Mouse (Mus musculus) cerebellum, adult 2 months (tissue): ENCODE measurements around the gene Ccdc28b. TPM values are rescaled to one million over a fixed set of nuclear protein-coding genes. Genes with fewer than 3 reads are reported as not detected.
A peak's percentile ranks its signal among the peaks of the same experiment; 100 is the strongest.

ENCODE experiments used
- DNase-seq, 2 experiments: peaks; one replicate each; pipeline ENCODE4 v3.0.0; 2021
- H3K27ac ChIP-seq: fragments of 200-500 bp; 2 replicates; pipeline ENCODE4 v1.5.1; 2012; ENCODE audit warnings: low read length, control low read depth, inconsistent platforms; ENCODE audit not compliant: insufficient read depth
- H3K27me3 ChIP-seq: fragments of 200-500 bp; 2 replicates; pipeline ENCODE4 v1.6.1; 2012; ENCODE audit warnings: inconsistent platforms, mild to moderate bottlenecking, low read length, moderate library complexity; ENCODE audit not compliant: control insufficient read depth, insufficient read depth
- H3K4me1 ChIP-seq: fragments of 200-500 bp; 2 replicates; pipeline ENCODE4 v1.6.1; 2011; ENCODE audit warnings: low read length; ENCODE audit not compliant: control insufficient read depth, insufficient read depth
- H3K4me3 ChIP-seq: fragments of 200-500 bp; replicated peaks from 2 replicates; pipeline ENCODE3; 2011; ENCODE audit warnings: mild to moderate bottlenecking, low read depth, low read length, control low read depth; ENCODE audit not compliant: insufficient read depth
- CTCF ChIP-seq: fragments of 200-500 bp; IDR thresholded peaks from 2 replicates; pipeline ENCODE4 v1.5.1; 2011; ENCODE audit warnings: low read depth, mild to moderate bottlenecking, control low read depth, low read length, moderate library complexity, borderline replicate concordance; ENCODE audit not compliant: insufficient read depth
- POLR2A ChIP-seq: fragments of 200-500 bp; IDR thresholded peaks from 2 replicates; pipeline ENCODE4 v1.6.1; 2011; ENCODE audit warnings: low read length, control low read depth, borderline replicate concordance; ENCODE audit not compliant: insufficient read depth
- WGBS: fragments of 180-500 bp; shearing (Covaris S2); methylation state at CpG from one replicate; pipeline ENCODE4 v1.1.7; 2018; 5-methylcytosine and 5-hydroxymethylcytosine counted together
- polyA plus RNA-seq: library from polyadenylated mRNA; depleted of rRNA; stranded (reverse); fragments of >200 nt; gene quantifications from 2 replicates; pipeline ENCODE4 v1.2.3, GENCODE M21; 2012

Ccdc28b gene
- polyA plus RNA-seq, 1 experiment, result 184 TPM

DNA sequence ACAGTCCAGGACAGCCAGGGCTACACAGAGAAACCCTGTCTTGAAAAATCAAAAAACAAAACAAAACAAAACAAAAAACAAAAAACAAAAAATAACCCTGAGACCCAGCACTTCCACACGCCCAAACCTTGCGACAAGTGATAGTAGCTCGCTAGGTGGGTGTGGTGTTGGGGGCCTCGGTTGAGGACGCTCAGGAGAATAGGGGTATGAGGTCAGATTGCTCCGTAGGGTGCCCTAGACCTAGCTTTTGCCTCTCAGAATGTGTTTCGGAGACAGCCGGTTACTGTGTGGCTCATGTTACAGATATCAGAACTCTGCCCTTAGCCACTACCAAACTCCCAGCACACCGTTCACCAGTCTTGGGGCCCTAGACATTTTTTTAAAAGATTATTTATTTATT is 38.0 kb downstream of the Ccdc28b start:
- no peaks in the 10 kb centered on the region for H3K4me1 ChIP-seq
- H3K27me3 ChIP-seq, result no peaks in the 10 kb centered on the region
- no peak overlapping the region for H3K27ac ChIP-seq
- WGBS, result 89% methylated on average over 9 of the region's 9 CpGs
- H3K4me3 ChIP-seq, result no peak overlapping the region
- DNase-seq, result no peak
- TF ChIP-seq POLR2A (no peak), CTCF (no peak)

- Histone ChIP-seq H3K27ac (no peak overlapping the region), H3K4me1 (no peaks in the 10 kb centered on the region), H3K4me3 (peak overlapping the region; percentile 57), H3K27me3 (no peaks in the 10 kb centered on the region)
- no peak for TF ChIP-seq POLR2A
- peak; percentile 63 for TF ChIP-seq CTCF
- DNase-seq, result peak; percentile 69 to 80
- WGBS, result 3% methylated on average over 36 of the region's 36 CpGs
These were observed 38.7 kb downstream of the Ccdc28b start for GRCm38 (mm10) chr4:129584884-129585608.

DNA sequence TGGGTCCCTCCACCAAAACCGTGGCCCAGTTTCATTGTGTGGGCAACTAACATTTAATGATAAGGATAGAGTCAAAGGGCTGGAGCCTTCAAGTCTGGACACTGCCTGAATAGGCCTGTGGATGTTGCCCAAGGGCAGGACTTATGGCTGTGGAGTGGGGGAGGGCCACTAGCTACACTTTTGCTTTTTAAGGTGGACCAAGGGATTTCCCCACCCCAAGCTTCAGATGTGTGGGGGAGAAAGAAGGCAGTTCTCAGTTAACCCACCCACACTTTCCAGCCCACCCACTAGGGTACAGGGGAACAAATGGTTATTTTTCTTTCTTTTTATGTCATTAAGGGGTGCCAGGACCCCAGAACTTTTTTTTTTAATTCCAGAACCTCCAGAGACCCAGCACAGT is 39.4 kb downstream of the Ccdc28b start:
- Histone ChIP-seq H3K4me1 (no peaks in the 10 kb centered on the region), H3K27me3 (no peaks in the 10 kb centered on the region), H3K4me3 (no peak overlapping the region), H3K27ac (no peak overlapping the region)
- no peak for TF ChIP-seq CTCF
- no peak for TF ChIP-seq POLR2A
- 75% methylated on average over 1 of the region's 1 CpGs for WGBS
- no peak for DNase-seq

GRCm38 (mm10) chr4:129582251-129582650 is 41.5 kb downstream of the Ccdc28b start:
- WGBS, result 72% methylated on average over 1 of the region's 1 CpGs
- no peak for DNase-seq
- H3K4me3 ChIP-seq, result no peak overlapping the region
- no peaks in the 10 kb centered on the region for H3K27me3 ChIP-seq
- H3K27ac ChIP-seq, result no peak overlapping the region
- no peaks in the 10 kb centered on the region; the same call in 1 of the 2 replicates for H3K4me1 ChIP-seq
- TF ChIP-seq CTCF (no peak), POLR2A (no peak)

- no peak overlapping the region for H3K27ac ChIP-seq
- H3K4me3 ChIP-seq, result no peak overlapping the region
- DNase-seq, result peak; percentile 40 to 59
- TF ChIP-seq POLR2A (no peak), CTCF (no peak)
- no peaks in the 10 kb centered on the region; the same call in 1 of the 2 replicates for H3K4me1 ChIP-seq
- H3K27me3 ChIP-seq, result no peaks in the 10 kb centered on the region
- WGBS, result 10% methylated on average over 7 of the region's 7 CpGs
These were observed 43.4 kb downstream of the Ccdc28b start for GRCm38 (mm10) chr4:129580347-129580746.

DNA sequence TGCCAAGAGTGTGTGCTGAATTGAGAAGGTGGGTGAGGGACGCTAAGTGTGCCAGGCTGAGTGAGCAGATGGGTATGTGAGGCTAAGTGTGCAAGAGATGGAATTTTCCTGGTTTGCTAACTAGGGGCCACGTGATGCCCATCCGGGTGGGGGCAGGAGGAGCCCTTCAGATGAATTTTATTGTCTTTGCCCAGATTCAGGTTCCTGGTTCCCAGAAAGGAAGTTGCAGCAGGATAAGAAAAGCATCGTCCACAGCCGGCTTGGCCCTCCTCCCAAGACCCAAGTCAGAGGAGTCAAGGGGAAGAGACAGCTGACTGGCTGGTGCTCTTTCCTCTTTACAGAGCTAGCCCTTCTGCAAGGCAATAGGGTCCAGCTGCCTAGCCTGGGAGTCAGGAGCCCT is 45.3 kb downstream of the Ccdc28b start, which contains the start of gene Fam167b:
Gene Fam167b (minus strand): TSS at position 84 of the 400 bp plus-strand sequence.
- TF ChIP-seq POLR2A (no peak), CTCF (no peak)
- no peak within 1 kb of the TSS for H3K4me3 ChIP-seq
- H3K27ac ChIP-seq, result no peak within 1 kb of the TSS
- DNase-seq, result no peak
- no peaks in the 10 kb centered on the region; the same call in 1 of the 2 replicates for H3K4me1 ChIP-seq
- H3K27me3 ChIP-seq, result no peaks in the 10 kb centered on the region
- WGBS, result 74% methylated on average over 5 of the region's 5 CpGs

- TF ChIP-seq POLR2A, result no peak
- Histone ChIP-seq H3K4me1 (no peaks in the 10 kb centered on the region; the same call in 1 of the 2 replicates), H3K27ac (no peak overlapping the region), H3K4me3 (no peak overlapping the region), H3K27me3 (no peaks in the 10 kb centered on the region)
- DNase-seq, result no peak
- 71% methylated on average over 7 of the region's 7 CpGs for WGBS
These were observed 46.1 kb downstream of the Ccdc28b start for GRCm38 (mm10) chr4:129577688-129578087.

GRCm38 (mm10) chr4:129576863-129577491 is 46.8 kb downstream of the Ccdc28b start:
- TF ChIP-seq CTCF (peak; percentile 14; the same call in 1 of the 2 replicates), POLR2A (no peak)
- no peak overlapping the region for H3K4me3 ChIP-seq
- no peaks in the 10 kb centered on the region; the same call in 1 of the 2 replicates for H3K4me1 ChIP-seq
- WGBS, result 16% methylated on average over 21 of the region's 21 CpGs
- DNase-seq, result peak; percentile 46 to 51
- H3K27ac ChIP-seq, result no peak overlapping the region
- no peaks in the 10 kb centered on the region for H3K27me3 ChIP-seq
